Mouse (Mus musculus): ENCODE results near the gene Bloc1s3.

DNA sequence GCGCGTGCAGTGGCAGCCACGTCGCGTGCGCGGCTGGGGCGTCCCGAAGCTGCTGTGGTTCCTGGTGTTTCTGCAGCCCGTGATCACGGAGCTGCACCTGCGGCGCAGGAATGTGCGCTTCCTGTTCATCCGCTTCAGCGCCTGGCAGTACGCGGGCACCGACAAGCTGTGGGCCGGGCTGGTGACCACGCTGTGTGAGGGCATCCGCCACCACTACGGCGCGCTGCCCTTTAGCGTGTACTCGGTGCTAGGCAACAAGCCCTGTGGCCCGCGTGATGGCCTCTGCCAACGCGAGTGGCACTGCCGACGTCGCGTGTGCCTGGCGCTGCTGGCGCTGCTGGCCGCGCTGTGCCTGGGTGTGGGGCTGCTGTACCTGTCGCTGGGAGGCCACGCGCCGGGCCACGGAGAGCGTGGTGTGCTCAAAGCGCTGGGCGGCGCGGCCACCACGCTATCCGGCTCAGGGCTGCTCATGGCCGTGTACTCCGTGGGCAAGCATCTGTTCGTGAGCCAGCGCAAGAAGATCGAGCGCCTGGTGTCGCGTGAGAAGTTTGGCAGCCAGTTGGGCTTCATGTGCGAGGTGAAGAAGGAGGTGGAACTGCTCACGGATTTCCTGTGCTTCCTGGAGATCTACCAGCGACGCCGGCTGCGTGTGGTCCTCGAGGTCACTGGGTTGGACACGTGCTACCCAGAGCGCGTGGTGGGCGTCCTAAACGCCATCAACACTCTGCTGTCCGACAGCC lies 15.0 kb upstream of the Bloc1s3 start:
- TF ChIP-seq CTCF (IDR thresholded peaks at IDR 0.05 in 2 of 3, conservative IDR thresholded peaks at IDR 0.05 in 1 of 3; ENCODE audit: control insufficient read depth in 1 of 3, insufficient read depth in 1 of 3, low read depth in 2 of 3, low read length in 3 of 3, poor library complexity in 1 of 3, severe bottlenecking in 1 of 3) (no peak), MAZ (IDR thresholded peaks at IDR 0.05; ENCODE audit: low read depth, low read length) (no peak), EP300 (IDR thresholded peaks at IDR 0.05; ENCODE audit: low read depth in 1 of 2, low read length in 2 of 2) (no peak), KAT2A (conservative IDR thresholded peaks at IDR 0.05; ENCODE audit: low read depth, low read length) (no peak), ZNF384 (IDR thresholded peaks at IDR 0.05; ENCODE audit: low read depth, low read length) (no peak), NELFE (IDR thresholded peaks at IDR 0.05; ENCODE audit: low read depth, low read length) (no peak), POLR2A (IDR thresholded peaks at IDR 0.05; ENCODE audit: control insufficient read depth in 1 of 2, insufficient read depth in 1 of 2, low read depth in 1 of 2, low read length in 2 of 2, poor library complexity in 1 of 2) (no peak)
